Mouse (Mus musculus) ES-Bruce4 (cell line): ENCODE results near the gene Gstm7.

Experiments
- CTCF ChIP-seq: IDR thresholded peaks from one replicate; pipeline ENCODE4 v1.8.1; 2011; ENCODE audit warnings: low read depth, low read length
- POLR2A ChIP-seq: IDR thresholded peaks from one replicate; pipeline ENCODE4 v1.8.1; 2011; ENCODE audit warnings: low read length; ENCODE audit not compliant: insufficient read depth

GRCm38 (mm10) chr3:107927841-107928240 lies 3.8 kb downstream of the Gstm7 start:
- TF ChIP-seq CTCF (no peak), POLR2A (no peak)
